Mouse (Mus musculus): Measurements from ENCODE around the gene Eftud2.

GRCm38 (mm10) chr11:102890096-102890495 lies 9.3 kb upstream of the Eftud2 start:
- TF ChIP-seq POLR2A (IDR thresholded peaks at IDR 0.05; ENCODE audit: borderline replicate concordance, extremely low read depth, insufficient read depth, insufficient read length, poor library complexity, severe bottlenecking) (no peak), CTCF (IDR thresholded peaks at IDR 0.05; ENCODE audit: borderline replicate concordance, extremely low read depth, insufficient read depth, insufficient read length) (no peak)
